Mouse (Mus musculus): Measurements from ENCODE around the gene Sgcd.

- TF ChIP-seq CTCF (conservative IDR thresholded peaks at IDR 0.05 in 1 of 2, IDR thresholded peaks at IDR 0.05 in 1 of 2; ENCODE audit: low read depth in 2 of 2, low read length in 2 of 2) (no peak), NRF1 (IDR thresholded peaks at IDR 0.05; ENCODE audit: low read depth, low read length) (no peak), ZC3H11A (IDR thresholded peaks at IDR 0.05; ENCODE audit: low read depth, low read length) (no peak), CHD1 (IDR thresholded peaks at IDR 0.05; ENCODE audit: low read depth, low read length) (no peak), POLR2A (IDR thresholded peaks at IDR 0.05; ENCODE audit: low read depth, low read length) (no peak), MYC (IDR thresholded peaks at IDR 0.05; ENCODE audit: low read depth, low read length) (no peak), ZNF384 (IDR thresholded peaks at IDR 0.05; ENCODE audit: low read depth, low read length) (no peak), EP300 (IDR thresholded peaks at IDR 0.05; ENCODE audit: low read length) (no peak), NELFE (IDR thresholded peaks at IDR 0.05; ENCODE audit: low read depth, low read length) (no peak), MEF2A (IDR thresholded peaks at IDR 0.05; ENCODE audit: borderline replicate concordance, low read depth, low read length) (no peak), MAFK (IDR thresholded peaks at IDR 0.05; ENCODE audit: insufficient replicate concordance, low read length) (no peak), ZKSCAN1 (IDR thresholded peaks at IDR 0.05; ENCODE audit: borderline replicate concordance, low read depth, low read length) (no peak), USF2 (conservative IDR thresholded peaks at IDR 0.05; ENCODE audit: low read depth, low read length) (no peak)
Observed at GRCm38 (mm10) chr11:46939311-46939710, 1049.5 kb downstream of the Sgcd start.
